Mouse (Mus musculus): ENCODE data around the gene Mmp23. TPM values are rescaled to one million over a fixed set of nuclear protein-coding genes. Genes with fewer than 3 reads are reported as not detected.

Mmp23 gene
- polyA plus RNA-seq, 1 experiment from 2014 or later = 1.3 TPM

Other genes with a start within 250 kb of the Mmp23 start
- 4.5 and 4.8 TPM in 2 replicates for gene Cfap74, start 244.2 kb downstream of the Mmp23 start, polyA plus RNA-seq (2014; fragmentation: Nextera tagmentation; extraction: Ambion mirVana)
- gene Tmem52, start 184.3 kb downstream of the Mmp23 start, polyA plus RNA-seq (2014; fragmentation: Nextera tagmentation; extraction: Ambion mirVana) = not detected in 2 replicates
- 1,136 and 1,158 TPM in 2 replicates for gene Gnb1, start 162.0 kb downstream of the Mmp23 start, polyA plus RNA-seq (2014; fragmentation: Nextera tagmentation; extraction: Ambion mirVana)
- gene Nadk, start 91.0 kb downstream of the Mmp23 start, polyA plus RNA-seq (2014; fragmentation: Nextera tagmentation; extraction: Ambion mirVana) = 79.1 and 93.0 TPM in 2 replicates
- gene Slc35e2, start 52.0 kb downstream of the Mmp23 start, polyA plus RNA-seq (2014; fragmentation: Nextera tagmentation; extraction: Ambion mirVana) = 21.0 and 21.4 TPM in 2 replicates
- 46.7 and 54.1 TPM in 2 replicates for gene Cdk11b, start 28.5 kb downstream of the Mmp23 start, polyA plus RNA-seq (2014; fragmentation: Nextera tagmentation; extraction: Ambion mirVana)
- not detected in 2 replicates for gene Gm10563, start 8.0 kb downstream of the Mmp23 start, polyA plus RNA-seq (2014; fragmentation: Nextera tagmentation; extraction: Ambion mirVana)
- 35.5 and 36.8 TPM in 2 replicates for gene Mib2, start 15.8 kb upstream of the Mmp23 start, polyA plus RNA-seq (2014; fragmentation: Nextera tagmentation; extraction: Ambion mirVana)
- gene Fndc10, start 41.0 kb upstream of the Mmp23 start, polyA plus RNA-seq (2014; fragmentation: Nextera tagmentation; extraction: Ambion mirVana) = 8.5 and 10.4 TPM in 2 replicates
- gene Ssu72, start 51.4 kb upstream of the Mmp23 start, polyA plus RNA-seq (2014; fragmentation: Nextera tagmentation; extraction: Ambion mirVana) = 172 and 179 TPM in 2 replicates
- 6.8 and 9.6 TPM in 2 replicates for gene Tmem240, start 81.4 kb upstream of the Mmp23 start, polyA plus RNA-seq (2014; fragmentation: Nextera tagmentation; extraction: Ambion mirVana)
- gene Atad3a, start 107.7 kb upstream of the Mmp23 start, polyA plus RNA-seq (2014; fragmentation: Nextera tagmentation; extraction: Ambion mirVana) = 82.6 and 85.0 TPM in 2 replicates
- gene Vwa1, start 121.3 kb upstream of the Mmp23 start, polyA plus RNA-seq (2014; fragmentation: Nextera tagmentation; extraction: Ambion mirVana) = 17.4 and 23.1 TPM in 2 replicates
- gene Tmem88b, start 132.5 kb upstream of the Mmp23 start, polyA plus RNA-seq (2014; fragmentation: Nextera tagmentation; extraction: Ambion mirVana) = 0.92 and 1.2 TPM in 2 replicates
- gene Ankrd65, start 137.1 kb upstream of the Mmp23 start, polyA plus RNA-seq (2014; fragmentation: Nextera tagmentation; extraction: Ambion mirVana) = not detected in 2 replicates
- gene Mrpl20, start 149.5 kb upstream of the Mmp23 start, polyA plus RNA-seq (2014; fragmentation: Nextera tagmentation; extraction: Ambion mirVana) = 258 and 275 TPM in 2 replicates
- gene Ccnl2, start 159.1 kb upstream of the Mmp23 start, polyA plus RNA-seq (2014; fragmentation: Nextera tagmentation; extraction: Ambion mirVana) = 153 and 173 TPM in 2 replicates
- 120 and 127 TPM in 2 replicates for gene Aurkaip1, start 177.9 kb upstream of the Mmp23 start, polyA plus RNA-seq (2014; fragmentation: Nextera tagmentation; extraction: Ambion mirVana)
- 9.6 and 24.0 TPM in 2 replicates for gene Mxra8, start 186.3 kb upstream of the Mmp23 start, polyA plus RNA-seq (2014; fragmentation: Nextera tagmentation; extraction: Ambion mirVana)
- 14.0 and 16.1 TPM in 2 replicates for gene Dvl1, start 194.0 kb upstream of the Mmp23 start, polyA plus RNA-seq (2014; fragmentation: Nextera tagmentation; extraction: Ambion mirVana)
- 0.45 and 0.47 TPM in 2 replicates for gene Tas1r3, start 210.0 kb upstream of the Mmp23 start, polyA plus RNA-seq (2014; fragmentation: Nextera tagmentation; extraction: Ambion mirVana)
- gene Cptp, start 216.1 kb upstream of the Mmp23 start, polyA plus RNA-seq (2014; fragmentation: Nextera tagmentation; extraction: Ambion mirVana) = 31.4 and 31.8 TPM in 2 replicates
- 74.9 and 75.8 TPM in 2 replicates for gene Ints11, start 216.2 kb upstream of the Mmp23 start, polyA plus RNA-seq (2014; fragmentation: Nextera tagmentation; extraction: Ambion mirVana)
- 53.4 and 57.4 TPM in 2 replicates for gene Pusl1, start 238.4 kb upstream of the Mmp23 start, polyA plus RNA-seq (2014; fragmentation: Nextera tagmentation; extraction: Ambion mirVana)
- gene Acap3, start 238.4 kb upstream of the Mmp23 start, polyA plus RNA-seq (2014; fragmentation: Nextera tagmentation; extraction: Ambion mirVana) = 67.8 and 76.7 TPM in 2 replicates

Measured in neural tube, embryonic 14.5 days (tissue).